Mouse (Mus musculus) cortical plate, adult 2 months (tissue): ENCODE results near the gene 1700020A23Rik.

Experiments
- CTCF ChIP-seq: fragments of 200-500 bp; IDR thresholded peaks from 2 replicates; pipeline ENCODE4 v1.5.1; 2011; ENCODE audit warnings: mild to moderate bottlenecking, control low read depth, low read length; ENCODE audit not compliant: insufficient read depth; ENCODE audit errors: extremely low read depth
- POLR2A ChIP-seq: fragments of 200-500 bp; IDR thresholded peaks from 2 replicates; pipeline ENCODE4 v1.6.1; 2011; ENCODE audit warnings: mild to moderate bottlenecking, low read length, control low read depth; ENCODE audit not compliant: insufficient read depth; ENCODE audit errors: extremely low read depth

GRCm38 (mm10) chr2:130450434-130450796 lies 45.4 kb downstream of the 1700020A23Rik start:
- TF ChIP-seq CTCF (no peak), POLR2A (no peak)
